Mouse (Mus musculus): ENCODE results near the gene Stub1.

Stub1 gene

DNA sequence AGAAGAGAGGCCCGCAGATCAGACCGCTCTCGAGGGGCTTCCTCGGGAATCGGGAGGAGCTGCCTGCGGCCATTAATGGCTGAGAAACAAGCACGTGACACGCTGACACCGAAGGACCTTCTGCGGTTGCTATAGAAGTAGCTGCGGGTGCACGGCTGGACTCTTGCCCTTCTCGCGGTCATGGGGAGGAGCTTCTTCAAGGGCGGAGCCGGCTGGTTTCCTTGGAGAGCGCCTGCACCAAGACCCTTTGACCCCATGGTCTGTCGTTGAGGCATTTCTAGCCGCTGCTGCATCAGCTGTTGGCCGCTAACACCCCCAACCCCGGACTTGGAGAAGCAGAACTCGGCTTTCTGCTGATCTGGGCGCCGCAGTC is at the start of gene Stub1:
TSS of gene Stub1 (minus strand) at position 114 of the 373 bp plus-strand sequence.
- in situ Hi-C loops (cut with MboI; ENCODE audit: unreplicated experiment in 2 of 2), result no loop called here

DNA sequence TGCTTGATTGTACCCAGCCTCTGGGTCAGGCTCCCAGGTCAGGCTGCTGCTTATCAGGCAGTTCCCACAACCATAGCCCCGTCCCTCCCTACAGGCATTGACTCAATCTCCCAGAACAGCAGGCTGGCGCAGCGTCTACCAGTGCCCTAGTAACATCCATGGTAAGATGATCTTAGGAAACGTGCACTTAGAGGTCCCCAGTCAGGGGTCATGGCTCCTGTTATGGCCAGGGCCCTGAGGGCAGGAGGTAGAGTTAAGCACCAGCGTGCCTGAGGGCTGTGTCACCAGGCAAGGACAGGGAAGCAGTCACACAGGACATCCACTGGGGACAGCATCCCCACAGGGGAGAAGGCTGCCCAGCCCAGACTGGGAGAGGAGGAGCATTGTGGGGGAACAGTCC is 49.1 kb upstream of the Stub1 start:
- in situ Hi-C loops (cut with MboI; ENCODE audit: unreplicated experiment in 2 of 2), result loop anchor here in 1 of 2 experiments (10.0 kb wide), 1 partner anchor 212 kb away; the partner anchor contains the start of genes Decr2 and Nme4

DNA sequence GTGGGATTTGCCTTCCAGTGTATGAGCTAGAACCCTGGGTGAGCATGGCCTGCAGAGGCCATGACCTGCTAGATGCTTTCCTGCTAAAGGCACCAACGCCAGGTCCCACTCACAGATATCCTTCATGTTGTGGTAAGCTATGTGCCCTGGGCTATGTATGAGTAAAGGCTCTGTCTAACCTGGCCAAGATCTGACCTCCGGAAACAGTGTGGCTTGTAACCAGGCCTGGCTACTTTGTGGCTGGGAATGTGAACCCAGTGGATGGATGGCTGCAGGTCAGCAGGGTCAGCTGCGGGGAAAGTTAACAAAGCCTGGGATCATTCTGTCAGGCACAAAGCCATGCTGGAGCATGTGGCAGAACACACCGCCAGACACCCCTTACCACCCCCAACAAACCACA is 48.5 kb upstream of the Stub1 start:
- in situ Hi-C loops (cut with MboI; ENCODE audit: unreplicated experiment in 2 of 2), result loop anchor here in 1 of 2 experiments (10.0 kb wide), 1 partner anchor 213 kb away; the partner anchor contains the start of genes Decr2 and Nme4

DNA sequence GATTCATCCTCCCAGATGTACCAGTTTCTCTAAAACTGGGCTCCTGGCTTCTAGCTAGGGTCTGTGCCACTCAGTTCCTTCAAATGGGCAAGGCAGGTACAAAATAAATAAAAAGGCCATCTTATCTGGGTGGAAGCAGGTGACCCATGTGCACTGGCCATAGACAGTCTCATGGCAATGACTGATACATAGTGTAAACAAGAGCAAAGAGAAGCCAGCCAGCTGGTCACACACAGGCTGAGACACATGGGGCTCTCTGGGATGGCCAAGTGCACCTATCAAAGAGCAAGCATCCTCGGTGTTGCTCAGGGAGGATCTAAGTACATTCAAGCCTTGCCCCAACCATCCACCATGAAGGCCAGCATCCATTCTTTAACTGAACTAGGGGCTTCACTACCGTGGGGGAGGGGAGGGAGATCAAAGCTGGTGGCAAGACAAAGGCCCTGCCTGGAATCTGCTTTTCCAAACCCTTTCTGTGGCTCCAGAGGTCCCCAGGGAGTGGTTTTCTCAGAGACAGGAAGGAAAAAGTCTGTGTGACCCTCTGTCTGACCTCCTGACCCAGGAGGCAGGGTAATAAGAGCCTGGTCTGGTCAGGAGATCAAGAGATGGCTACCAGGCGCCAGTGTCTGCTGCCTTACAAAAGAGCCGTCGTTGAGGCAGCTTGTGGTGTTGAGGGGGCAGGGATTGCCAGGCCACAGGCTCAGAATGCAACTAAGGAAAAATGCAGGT is 47.9 kb upstream of the Stub1 start:
- in situ Hi-C loops (cut with MboI; ENCODE audit: unreplicated experiment in 2 of 2), result loop anchor here in 1 of 2 experiments (10.0 kb wide), 1 partner anchor 214 kb away; the partner anchor contains the start of genes Decr2 and Nme4

DNA sequence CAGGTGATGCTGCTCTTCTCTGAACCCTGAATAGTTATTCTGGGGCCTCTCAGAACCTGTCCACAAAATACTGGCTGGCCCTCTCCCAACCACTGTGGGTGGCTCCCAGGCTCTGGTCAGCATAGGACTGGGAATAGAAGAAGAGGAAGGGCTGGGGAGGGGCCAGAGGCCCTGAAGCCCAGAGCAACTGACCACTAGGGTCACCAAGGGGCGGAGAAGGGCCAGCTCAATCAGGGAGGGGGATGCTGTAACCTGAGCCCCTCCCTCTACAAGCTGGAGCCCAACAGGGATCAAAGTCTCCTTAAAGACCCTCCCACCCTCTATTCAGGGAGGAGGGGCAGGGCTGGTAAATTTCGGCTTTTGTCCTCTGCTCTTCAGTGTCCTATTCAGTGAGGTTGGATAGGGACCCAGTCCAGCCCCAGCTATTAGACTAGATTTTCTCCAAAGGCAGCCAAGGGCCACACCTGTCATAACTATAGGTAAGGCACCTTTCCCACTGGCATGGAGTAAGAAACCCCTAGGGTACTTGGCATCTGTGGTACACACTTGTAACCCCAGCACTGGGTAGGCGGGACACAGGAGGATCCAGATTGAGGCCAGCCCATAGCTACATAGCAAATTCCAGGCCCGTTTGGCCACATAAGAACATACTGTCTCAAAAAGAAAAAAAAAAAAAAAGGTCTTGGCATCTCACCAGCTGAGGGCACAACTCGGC is 47.1 kb upstream of the Stub1 start, which contains the start of gene Wfikkn1:
TSS of gene Wfikkn1 (minus strand) at position 663 of the 715 bp plus-strand sequence.
- in situ Hi-C loops (cut with MboI; ENCODE audit: unreplicated experiment in 2 of 2), result loop anchor here in 1 of 2 experiments (10.0 kb wide), 1 partner anchor 214 kb away; the partner anchor contains the start of genes Decr2 and Nme4

DNA sequence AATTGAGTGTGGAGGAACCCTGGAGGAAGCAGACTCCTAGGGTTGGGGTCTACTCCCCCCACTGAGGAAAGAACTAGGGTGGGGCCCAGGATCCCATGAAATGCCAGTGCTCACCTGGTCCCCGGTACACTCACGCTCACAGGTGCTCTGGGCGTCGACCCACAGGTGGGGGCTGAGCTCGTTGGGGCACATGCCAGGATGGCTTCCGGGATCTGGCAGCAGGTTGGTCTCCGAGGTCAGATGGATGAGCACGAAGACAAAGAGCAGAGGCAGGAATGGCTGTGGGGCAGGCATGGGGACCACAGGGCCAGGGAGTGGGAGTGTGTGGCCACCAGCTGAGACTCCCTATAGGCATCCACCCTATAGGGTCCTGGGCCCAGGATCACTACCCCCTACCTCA is 46.5 kb upstream of the Stub1 start:
- in situ Hi-C loops (cut with MboI; ENCODE audit: unreplicated experiment in 2 of 2), result loop anchor here in 1 of 2 experiments (10.0 kb wide), 1 partner anchor 215 kb away; the partner anchor contains the start of genes Decr2 and Nme4

- in situ Hi-C loops (cut with MboI; ENCODE audit: unreplicated experiment in 2 of 2), result no loop called here
Measured at GRCm38 (mm10) chr17:25879261-25879660, 46.1 kb upstream of the Stub1 start.

DNA sequence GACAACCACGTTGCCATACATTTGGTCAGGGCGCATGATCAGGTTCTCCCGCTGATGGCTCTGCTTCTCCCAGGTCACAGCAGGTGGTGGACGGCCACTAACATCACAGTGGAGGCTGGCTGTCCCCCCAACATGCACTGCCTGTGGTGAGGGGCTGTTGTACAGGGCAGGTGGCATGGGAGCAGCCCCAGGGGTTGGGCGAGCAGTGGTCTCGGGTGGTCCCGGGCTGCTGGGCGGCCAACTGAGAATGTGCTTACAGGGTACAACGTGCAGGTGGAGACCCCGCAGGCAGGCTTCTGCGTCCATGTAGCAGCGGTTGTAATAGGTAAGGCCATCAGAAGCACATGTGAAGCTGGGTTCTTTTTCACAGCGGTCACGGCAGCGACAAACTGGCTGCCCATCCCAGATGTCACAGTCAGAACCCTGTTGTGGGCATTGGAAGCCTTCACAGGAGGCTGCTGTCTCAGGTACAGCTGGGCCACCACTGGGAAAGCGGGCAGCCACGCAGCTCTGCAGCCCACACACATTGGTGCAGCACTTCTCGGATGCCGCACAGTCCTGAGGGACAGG is 45.5 kb upstream of the Stub1 start:
- in situ Hi-C loops (cut with MboI; ENCODE audit: unreplicated experiment in 2 of 2), result no loop called here

- in situ Hi-C loops (cut with MboI; ENCODE audit: unreplicated experiment in 2 of 2), result no loop called here
Measured at GRCm38 (mm10) chr17:25877741-25878610, 44.8 kb upstream of the Stub1 start.

- in situ Hi-C loops (cut with MboI; ENCODE audit: unreplicated experiment in 2 of 2), result no loop called here
Measured at GRCm38 (mm10) chr17:25877025-25877424, 43.8 kb upstream of the Stub1 start.

GRCm38 (mm10) chr17:25876347-25876915 is 43.2 kb upstream of the Stub1 start:
- in situ Hi-C loops (cut with MboI; ENCODE audit: unreplicated experiment in 2 of 2), result no loop called here

DNA sequence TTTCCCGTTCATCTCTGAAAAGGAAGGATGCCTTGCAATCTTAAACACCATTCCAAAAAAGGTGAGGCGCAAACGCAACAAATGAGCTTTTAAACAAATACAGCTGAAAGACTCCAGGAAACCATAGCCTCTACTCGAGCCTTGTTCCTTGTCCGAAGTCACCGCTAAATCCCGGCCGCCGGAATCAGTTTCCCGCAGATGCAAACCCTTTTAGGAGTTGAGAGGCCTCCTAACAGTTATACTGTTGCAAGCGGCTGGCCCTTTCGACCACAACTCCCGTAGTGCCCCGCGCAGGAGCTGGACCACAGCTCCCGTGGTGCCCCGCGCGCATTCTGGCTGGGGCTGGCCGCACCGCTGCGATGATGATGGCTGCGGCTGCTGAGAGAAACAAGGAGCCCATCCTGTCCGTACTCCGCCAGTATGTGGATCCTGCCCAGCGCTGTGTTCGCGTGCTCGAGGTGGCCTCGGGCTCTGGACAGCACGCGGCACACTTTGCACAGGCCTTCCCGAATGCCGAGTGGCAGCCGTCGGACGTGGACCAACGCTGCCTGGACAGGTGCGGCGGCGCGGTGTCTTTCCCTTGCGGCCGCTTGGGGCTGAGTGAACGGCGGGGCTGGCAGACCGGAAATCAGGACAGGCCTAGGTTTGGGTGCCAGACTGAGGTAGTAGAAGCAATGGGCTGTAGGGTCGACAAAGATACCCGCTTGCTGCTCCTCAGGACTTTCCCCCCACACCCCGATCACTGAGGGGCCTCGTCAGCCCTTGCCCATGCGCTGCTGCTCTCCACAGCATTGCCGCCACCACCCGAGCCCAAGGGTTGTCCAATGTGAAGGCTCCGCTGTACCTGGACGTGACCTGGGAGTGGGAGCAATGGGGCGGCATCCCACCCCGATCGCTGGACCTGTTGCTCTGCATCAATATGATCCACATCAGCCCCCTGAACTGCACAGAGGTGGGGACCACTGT is 42.2 kb upstream of the Stub1 start:
- in situ Hi-C loops (cut with MboI; ENCODE audit: unreplicated experiment in 2 of 2), result no loop called here

DNA sequence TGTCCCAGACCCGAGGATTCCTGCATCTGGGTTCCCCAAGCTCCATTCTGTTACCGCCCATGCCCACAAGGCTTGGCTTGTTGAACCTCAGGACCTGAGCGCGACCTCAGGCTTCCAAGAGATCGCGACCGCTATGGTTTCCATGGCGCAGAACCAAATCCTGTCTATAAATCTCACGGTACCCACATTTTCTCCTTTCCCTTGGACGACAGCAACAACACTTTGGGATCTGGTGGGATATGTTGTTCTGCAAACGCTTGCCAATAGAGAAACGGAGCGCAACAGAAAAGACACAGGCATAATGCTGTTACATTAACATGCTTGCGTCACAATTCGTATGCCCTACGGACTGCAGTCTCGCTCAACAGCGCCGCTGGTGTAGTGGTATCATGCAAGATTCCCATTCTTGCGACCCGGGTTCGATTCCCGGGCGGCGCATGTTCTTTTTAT is 41.5 kb upstream of the Stub1 start, which contains the start of gene Mettl26:
TSS of gene Mettl26 (plus strand) at position 354 of the 450 bp plus-strand sequence.
- in situ Hi-C loops (cut with MboI; ENCODE audit: unreplicated experiment in 2 of 2), result loop anchor here in 1 of 2 experiments (5.0 kb wide), 1 partner anchor 37 kb away; the partner anchor contains the start of gene Rhbdl1

DNA sequence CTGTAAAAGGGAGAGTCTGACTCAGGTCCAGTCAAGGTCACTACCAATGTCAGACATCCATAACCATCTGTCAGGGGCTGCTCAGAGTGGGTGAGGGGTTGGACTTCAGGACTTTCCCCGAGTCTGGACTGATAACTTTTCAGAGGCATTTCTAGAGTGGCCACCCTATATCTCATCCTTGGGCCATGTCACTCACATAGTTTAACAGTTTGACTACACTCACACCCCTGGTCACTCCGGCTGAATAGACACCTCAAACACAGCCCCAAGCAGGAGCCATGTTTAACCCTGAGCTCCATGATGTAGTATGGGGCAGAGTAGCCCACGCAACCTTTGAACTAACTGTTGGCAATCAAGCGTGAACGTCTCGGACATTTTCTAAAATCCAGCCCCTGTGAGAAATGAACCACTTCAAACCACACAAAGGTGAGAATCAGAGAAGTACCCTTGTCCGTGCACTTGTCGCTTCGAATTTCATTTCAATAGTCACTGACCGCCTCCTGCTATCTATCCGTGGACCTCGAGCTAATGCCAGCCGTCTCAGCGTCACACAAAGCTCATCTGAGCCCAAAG is 41.0 kb upstream of the Stub1 start:
- in situ Hi-C loops (cut with MboI; ENCODE audit: unreplicated experiment in 2 of 2), result loop anchor here in 1 of 2 experiments (5.0 kb wide), 1 partner anchor 37 kb away; the partner anchor contains the start of gene Rhbdl1

DNA sequence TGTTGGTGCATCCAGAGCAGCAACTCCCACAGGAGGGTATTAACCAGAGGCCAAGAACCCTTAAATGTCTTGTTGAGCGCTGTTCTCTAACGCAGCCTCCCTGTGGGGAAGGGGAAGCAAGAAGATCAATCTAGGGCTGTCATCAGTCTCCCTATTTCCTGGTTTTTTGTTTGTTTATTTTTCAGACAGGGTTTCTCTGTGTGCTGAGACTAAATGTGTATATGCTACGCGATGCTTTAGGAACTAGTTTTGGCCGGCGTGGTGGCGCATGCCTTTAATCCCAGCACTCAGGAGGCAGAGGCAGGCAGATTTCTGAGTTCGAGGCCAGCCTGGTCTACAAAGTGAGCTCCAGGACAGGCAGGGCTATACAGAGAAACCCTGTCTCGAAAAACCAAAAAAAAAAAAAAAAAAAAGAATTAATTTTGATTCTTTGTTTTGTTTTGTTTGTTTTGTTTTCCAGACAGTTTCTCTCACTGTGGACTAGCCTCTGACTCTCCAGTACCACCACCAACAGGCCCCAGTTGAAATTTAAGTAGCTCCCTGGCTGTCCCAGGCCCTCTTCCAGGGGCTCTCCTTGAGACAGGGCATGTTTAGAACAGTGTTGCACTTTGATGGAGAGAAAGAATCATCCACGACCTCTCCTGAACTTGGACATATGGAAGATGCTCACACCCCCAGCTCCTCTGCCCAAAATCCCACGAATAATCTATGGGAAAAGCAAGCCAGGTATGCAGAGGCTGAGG is 40.4 kb upstream of the Stub1 start:
- in situ Hi-C loops (cut with MboI; ENCODE audit: unreplicated experiment in 2 of 2), result loop anchor here in 1 of 2 experiments (5.0 kb wide), 1 partner anchor 36 kb away; the partner anchor contains the start of gene Rhbdl1

GRCm38 (mm10) chr17:25872676-25873075 is 39.5 kb upstream of the Stub1 start:
- in situ Hi-C loops (cut with MboI; ENCODE audit: unreplicated experiment in 2 of 2), result loop anchor here in 1 of 2 experiments (5.0 kb wide), 1 partner anchor 35 kb away; the partner anchor contains the start of gene Rhbdl1

DNA sequence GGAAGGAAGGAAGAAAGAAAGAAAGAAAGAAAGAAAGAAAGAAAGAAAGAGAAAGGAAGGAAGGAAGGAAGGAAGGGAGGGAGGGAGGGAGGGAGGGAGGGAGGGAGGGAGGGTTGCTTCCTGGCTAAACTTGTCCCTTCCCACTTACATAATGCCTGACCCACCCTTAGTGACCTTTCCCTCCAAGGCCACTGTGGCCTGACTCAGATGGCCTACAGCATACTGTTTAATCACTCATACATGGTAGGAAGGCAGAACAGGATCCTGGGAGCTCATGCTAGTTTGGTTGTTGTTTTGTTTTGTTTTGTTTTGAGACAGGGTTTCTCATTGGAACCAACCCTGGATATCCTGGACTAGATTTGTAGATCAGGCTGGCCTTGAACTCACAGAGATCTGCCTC is 38.4 kb upstream of the Stub1 start:
- in situ Hi-C loops (cut with MboI; ENCODE audit: unreplicated experiment in 2 of 2), result loop anchor here in 1 of 2 experiments (5.0 kb wide), 1 partner anchor 34 kb away; the partner anchor contains the start of gene Rhbdl1
